Mouse (Mus musculus): ENCODE measurements at regions not wholly inside any gene's neighbourhood (a gene's known extent, or its start where the extent isn't known, plus 50 kb on each side); places are given as distances from the start of the nearest gene placed in this dataset.

DNA sequence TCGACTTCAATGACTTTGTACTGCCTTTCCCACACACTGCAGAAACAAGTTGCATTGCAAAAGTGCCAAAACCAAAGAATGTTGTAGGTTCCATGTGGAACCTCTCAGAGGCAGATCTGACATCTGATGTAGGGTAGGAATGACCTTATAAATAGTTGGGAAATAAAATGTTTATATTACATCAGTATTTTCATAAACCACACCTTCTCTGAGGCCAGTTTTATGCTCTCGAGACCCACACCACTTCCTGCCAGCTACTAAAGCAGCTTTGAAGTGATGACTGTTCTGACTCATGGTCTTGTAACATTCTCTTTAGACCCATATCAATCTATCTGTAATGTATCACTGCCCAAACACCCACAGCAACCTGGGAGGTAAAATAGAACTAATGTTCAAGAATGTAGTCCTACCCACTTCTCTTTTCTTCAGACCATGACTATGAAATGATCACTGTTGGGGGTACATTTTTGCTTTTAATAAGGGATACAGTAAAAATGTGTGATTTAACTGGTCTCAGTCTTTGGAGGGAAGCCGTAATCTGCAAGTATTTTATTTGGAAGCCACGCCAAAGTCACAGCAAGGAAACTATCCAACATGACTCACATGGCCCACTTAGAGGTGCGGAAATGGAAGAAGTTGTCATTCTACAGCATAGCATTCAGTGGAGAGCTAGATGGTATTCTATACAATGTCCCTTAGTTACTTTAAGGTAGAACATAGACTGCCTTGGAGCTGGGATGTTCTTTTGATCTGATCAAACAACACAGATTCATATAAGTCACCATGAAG lies 199.4 kb downstream of the Snx13 start:
- no peak for DNase-seq (ENCODE audit: low read depth in 2 of 2, low spot score in 2 of 2)

- DNase-seq (ENCODE audit: low read depth in 2 of 2, low spot score in 2 of 2) = no peak
These were observed 185.3 kb downstream of the Snx13 start for GRCm38 (mm10) chr12:35232322-35232673.

- no peak for DNase-seq (ENCODE audit: low read depth in 2 of 2, low spot score in 2 of 2)
These were observed 184.7 kb downstream of the Snx13 start for GRCm38 (mm10) chr12:35231414-35232321.

DNA sequence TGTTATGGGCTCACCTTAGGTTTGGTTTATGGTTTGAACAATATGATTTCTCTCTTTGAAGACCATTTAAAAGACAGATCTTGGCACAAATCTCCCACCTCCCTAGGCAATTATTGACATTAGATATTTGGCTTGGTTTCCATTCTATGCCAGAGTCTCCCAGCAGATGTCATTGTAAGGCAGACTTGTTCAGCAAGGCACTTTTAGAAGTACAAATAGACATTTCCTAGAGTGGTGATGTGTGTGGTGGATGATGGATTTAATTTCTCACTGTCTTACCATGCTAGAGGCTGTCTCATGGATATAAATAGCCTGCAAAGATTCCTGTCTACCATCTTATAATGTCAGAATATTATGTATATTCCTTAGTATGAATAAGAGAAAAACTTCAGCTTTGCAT lies 173.4 kb downstream of the Snx13 start:
- DNase-seq (ENCODE audit: low read depth in 2 of 2, low spot score in 2 of 2) = no peak

DNA sequence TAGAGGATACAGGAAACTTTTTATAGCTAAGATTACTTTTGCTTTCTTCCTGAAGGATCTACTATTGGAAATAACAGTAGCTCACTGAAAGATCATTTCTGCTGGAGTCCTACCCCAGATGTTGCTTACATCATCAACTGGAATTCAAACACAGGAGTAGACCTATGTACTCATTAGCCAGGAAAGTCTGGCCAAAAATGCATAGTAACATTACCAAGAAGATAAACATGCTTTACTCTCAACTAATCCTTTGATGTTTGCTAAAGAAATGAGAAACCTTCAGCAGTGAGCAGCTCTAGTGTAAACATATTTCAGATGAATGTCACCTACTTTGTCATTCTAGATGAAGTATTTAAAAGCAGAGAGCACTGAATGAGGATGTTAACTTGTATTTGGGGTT lies 173.0 kb downstream of the Snx13 start:
- DNase-seq (ENCODE audit: low read depth in 2 of 2, low spot score in 2 of 2) = no peak

DNA sequence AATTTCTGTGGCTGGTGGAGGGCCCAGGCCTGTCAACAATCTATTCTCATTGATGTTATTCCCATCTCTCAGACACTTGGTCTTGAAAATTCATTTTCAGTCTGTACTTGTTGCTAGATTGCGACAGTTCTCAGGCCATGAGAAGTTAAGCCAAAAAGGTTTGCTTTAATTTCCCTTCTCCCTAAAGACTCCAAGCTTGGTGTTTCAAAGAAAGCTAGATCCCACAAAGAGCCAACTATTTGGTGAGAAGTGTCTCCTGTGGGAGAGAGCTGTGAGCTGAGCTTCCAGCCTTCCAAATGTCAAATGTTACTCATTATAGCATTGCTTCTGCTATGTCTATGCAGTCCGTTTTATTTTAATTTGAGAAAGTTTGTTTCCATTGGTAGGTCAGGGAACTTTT lies 169.7 kb downstream of the Snx13 start:
- no peak for DNase-seq (ENCODE audit: low read depth in 2 of 2, low spot score in 2 of 2)

DNA sequence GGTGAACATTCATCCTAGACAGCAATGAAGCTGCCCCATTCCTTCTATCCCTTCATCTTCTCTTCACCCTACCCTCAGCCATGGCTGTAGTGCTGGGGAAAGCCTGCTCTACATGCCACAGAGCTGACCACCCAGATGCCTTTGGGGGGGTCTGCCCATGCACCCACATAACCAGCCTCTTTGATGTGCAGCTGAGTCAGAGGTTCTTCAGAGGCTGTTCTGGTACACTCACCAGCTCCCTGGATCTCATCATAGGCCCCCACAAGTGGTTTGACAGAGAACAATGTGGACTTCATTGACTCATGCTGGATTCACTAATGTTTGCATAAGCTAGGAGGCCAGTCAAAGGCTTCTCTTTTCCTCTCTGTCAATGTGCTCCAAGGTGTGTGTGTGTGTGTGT lies 162.4 kb downstream of the Snx13 start:
- no peak for DNase-seq (ENCODE audit: low read depth in 2 of 2, low spot score in 2 of 2)

DNA sequence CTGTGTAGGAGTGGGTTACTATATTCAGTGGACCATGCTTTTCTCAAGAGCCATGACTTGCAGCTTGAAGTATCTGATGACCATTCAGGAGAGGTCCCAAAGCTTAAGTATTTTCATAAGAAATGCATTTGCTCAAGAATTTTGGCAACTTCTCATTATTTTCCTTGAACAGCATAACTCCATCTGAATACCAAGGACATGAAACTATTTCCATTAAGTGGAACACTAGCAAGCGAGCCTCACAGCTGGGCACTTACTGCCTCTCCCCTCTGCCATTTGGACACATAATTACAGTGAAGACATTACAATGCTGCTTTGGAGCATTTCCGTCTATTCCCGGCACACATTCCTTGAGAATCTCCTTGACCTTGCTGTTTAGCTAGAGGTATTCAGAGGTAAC lies 160.6 kb downstream of the Snx13 start:
- DNase-seq (ENCODE audit: low read depth in 2 of 2, low spot score in 2 of 2) = no peak

DNA sequence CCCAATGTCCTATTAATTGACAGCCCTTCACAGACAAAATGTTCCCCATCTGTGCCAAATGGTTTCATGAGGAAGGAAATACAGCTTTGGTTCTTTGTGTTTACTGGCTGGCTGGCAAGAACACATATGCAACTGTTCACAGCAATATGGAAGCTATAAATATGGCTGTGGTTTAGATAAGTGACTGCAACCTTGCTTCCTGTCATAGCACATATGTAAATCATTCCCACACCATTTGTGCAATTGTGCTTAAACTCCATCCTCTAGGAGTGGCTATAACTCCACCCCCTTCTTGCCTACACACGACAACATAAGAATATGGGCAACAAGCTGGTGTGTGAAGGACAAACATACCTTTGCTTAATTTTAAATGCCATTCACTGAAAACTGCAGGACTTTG lies 156.4 kb downstream of the Snx13 start:
- no peak for DNase-seq (ENCODE audit: low read depth in 2 of 2, low spot score in 2 of 2)

DNA sequence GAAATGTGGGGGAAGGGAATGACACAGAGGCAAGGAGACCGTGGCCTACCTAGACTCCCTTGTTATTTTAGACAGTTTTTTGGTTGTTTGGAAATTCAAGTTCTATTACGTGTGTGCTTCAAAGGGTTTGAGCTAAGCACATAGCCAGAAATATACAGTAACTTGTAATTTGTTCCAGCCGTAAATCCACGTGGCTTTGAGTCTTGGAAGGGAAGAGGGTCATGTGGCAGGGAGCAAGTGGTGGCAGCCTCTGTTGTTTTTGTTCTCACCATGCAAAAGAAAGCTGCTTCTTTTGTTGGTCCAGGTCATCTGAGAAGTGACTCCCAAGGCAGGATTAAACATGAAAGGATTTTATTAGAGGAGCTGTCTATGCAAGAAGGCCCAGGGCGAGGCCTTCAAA lies 153.1 kb downstream of the Snx13 start:
- no peak for DNase-seq (ENCODE audit: low read depth in 2 of 2, low spot score in 2 of 2)

Data from CD8-positive naive resting alpha-beta T cell, adult 2 months (primary cell).